Mouse (Mus musculus): ENCODE measurements around the gene Oprl1.

DNA sequence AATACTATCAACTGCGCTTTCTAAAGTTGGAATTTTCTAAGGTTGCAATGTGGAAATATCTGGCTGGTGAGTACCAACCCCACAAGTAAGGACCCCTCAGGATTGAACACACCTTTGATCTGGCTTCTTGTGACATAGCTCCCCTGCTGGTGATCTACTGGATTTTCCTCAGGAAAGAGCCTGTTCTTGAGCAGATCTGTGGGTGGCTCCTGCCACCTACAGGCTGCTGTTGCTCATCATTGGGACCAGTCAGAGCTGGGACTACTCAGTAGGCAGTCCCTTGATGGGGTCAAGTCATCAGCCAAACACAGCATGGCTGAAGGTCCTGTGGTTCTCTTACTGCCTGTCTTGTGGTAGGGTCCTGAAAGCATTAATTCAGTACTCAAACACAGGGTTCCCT is 36.0 kb upstream of the Oprl1 start:
- TF ChIP-seq MYOD1 (IDR thresholded peaks at IDR 0.05; ENCODE audit: control insufficient read depth, insufficient read length, low read depth) (no peak), CTCF (IDR thresholded peaks at IDR 0.05; ENCODE audit: control insufficient read depth, insufficient read depth, insufficient read length) (peak; percentile 88), USF1 (IDR thresholded peaks at IDR 0.05; ENCODE audit: low read depth) (no peak), MAX (IDR thresholded peaks at IDR 0.05) (peak; percentile 27), CEBPB (IDR thresholded peaks at IDR 0.05; ENCODE audit: low read depth) (no peak)

Data from C2C12 (cell line).